Mouse (Mus musculus) neural tube, embryonic 14.5 days (tissue): ENCODE data around the gene Grip1. TPM values are rescaled to one million over a fixed set of nuclear protein-coding genes. Genes with fewer than 3 reads are reported as not detected.

Source experiments
- ATAC-seq: fragments of 200-750 bp; cut with Nextera tagmentation; 2 replicates; pipeline ENCODE4 v1.8.0; 2017; ENCODE audit warnings: low read depth, mild to moderate bottlenecking, moderate TSS enrichment, moderate library complexity
- H3K27ac ChIP-seq: fragments of 300-500 bp; sonication (generic); 2 replicates; pipeline ENCODE4 v1.5.1; 2014; ENCODE audit warnings: low read depth, mild to moderate bottlenecking, control low read depth, low read length, moderate library complexity, mixed read lengths
- H3K27me3 ChIP-seq: fragments of 300-500 bp; sonication (generic); 2 replicates; pipeline ENCODE4 v1.6.1; 2014; ENCODE audit warnings: low read length; ENCODE audit not compliant: control insufficient read depth, insufficient read depth
- H3K36me3 ChIP-seq: fragments of 300-500 bp; sonication (generic); 2 replicates; pipeline ENCODE4 v1.6.1; 2014; ENCODE audit warnings: low read length, mixed read lengths; ENCODE audit not compliant: control insufficient read depth, insufficient read depth
- H3K4me1 ChIP-seq: fragments of 300-500 bp; sonication (generic); 2 replicates; pipeline ENCODE4 v1.6.1; 2014; ENCODE audit warnings: low read length; ENCODE audit not compliant: control insufficient read depth, insufficient read depth
- H3K4me2 ChIP-seq: fragments of 300-500 bp; sonication (generic); 2 replicates; pipeline ENCODE4 v1.6.1; 2014; ENCODE audit warnings: mild to moderate bottlenecking, low read depth, low read length, control low read depth
- H3K4me3 ChIP-seq: fragments of 300-500 bp; sonication (generic); 2 replicates; pipeline ENCODE4 v1.5.1; 2014; ENCODE audit warnings: low read depth, low read length, control low read depth, mixed read lengths
- H3K9ac ChIP-seq: fragments of 300-500 bp; sonication (generic); replicated peaks from 2 replicates; pipeline ENCODE4 v1.6.1; 2014; ENCODE audit warnings: low read depth, mild to moderate bottlenecking, control low read depth, low read length, mixed read lengths
- H3K9me3 ChIP-seq: fragments of 300-500 bp; sonication (generic); 2 replicates; pipeline ENCODE4 v1.6.1; 2016; ENCODE audit warnings: low read length; ENCODE audit not compliant: control insufficient read depth
- whole genome bisulfite sequencing: fragments of 180-500 bp; shearing (Covaris S2); extraction: QIAGEN DNeasy Blood & Tissue Kit; methylation state at CpG from one replicate; pipeline ENCODE4 v1.1.7; 2014; 5-methylcytosine and 5-hydroxymethylcytosine counted together
- polyA plus RNA-seq: library from polyadenylated mRNA; unstranded; fragments of >200 nt; fragmentation: Nextera tagmentation; extraction: Ambion mirVana; gene quantifications from 2 replicates; pipeline ENCODE4 v1.2.1, GENCODE M21; 2014

Gene Grip1
- polyA plus RNA-seq, 1 experiment from 2014 or later = 27.0 TPM

DNA sequence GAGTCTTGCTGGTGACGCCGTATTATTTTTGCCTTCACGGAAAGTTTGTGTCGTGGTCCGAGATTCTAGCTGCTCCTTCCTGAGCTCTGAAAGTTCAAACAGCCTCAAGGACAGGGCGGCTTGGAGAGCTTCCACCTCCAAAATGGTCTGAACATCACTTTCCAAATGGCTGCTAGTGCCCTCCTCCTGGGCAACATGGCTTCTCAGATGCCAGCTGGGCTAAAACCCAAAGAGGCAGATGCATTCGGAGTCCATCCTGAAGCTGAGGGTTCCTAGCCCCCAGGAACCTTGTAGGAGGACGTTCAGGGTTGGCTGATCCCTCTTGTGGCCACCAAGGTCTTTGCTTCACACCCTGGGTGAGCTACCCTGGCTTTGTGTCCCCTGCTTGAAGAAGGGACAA lies 577.7 kb downstream of the Grip1 start:
- no peak overlapping the region for H3K27ac ChIP-seq
- no peaks in the 10 kb centered on the region for H3K27me3 ChIP-seq
- H3K9me3 ChIP-seq = no peaks in the 10 kb centered on the region
- no peak overlapping the region for H3K4me2 ChIP-seq
- H3K4me1 ChIP-seq = 0 out of 2 replicates have a peak, but pooled peaks cover 6% of the 10 kb centered on the region
- ATAC-seq = no peak
- WGBS = 91% methylated on average over 8 of the region's 8 CpGs
- H3K4me3 ChIP-seq = no peak overlapping the region
- no peaks in the 10 kb centered on the region for H3K36me3 ChIP-seq
- no peak overlapping the region for H3K9ac ChIP-seq

DNA sequence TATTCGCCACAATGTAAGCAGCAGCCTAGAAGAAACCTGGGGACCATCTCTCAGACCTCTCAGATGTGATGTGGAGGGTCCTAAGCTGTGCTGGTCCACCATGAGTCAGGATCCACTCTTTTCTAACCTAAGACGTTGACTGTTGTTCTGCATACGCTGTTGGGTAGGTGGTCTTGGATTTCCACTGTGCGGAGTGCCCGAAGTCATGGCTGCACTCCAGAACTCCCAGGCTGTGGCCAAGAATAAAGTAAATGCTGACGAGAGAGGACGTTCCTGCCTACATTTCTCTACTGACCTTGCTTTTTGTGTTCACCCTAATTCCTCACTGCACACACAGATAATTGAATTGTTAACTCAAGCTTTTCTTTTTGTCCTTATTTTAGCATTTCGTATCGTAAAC lies 580.2 kb downstream of the Grip1 start:
- H3K9me3 ChIP-seq = no peaks in the 10 kb centered on the region
- 0 out of 2 replicates have a peak, but pooled peaks cover 6% of the 10 kb centered on the region for H3K4me1 ChIP-seq
- H3K4me2 ChIP-seq = no peak overlapping the region
- 68% methylated on average over 9 of the region's 9 CpGs for WGBS
- H3K36me3 ChIP-seq = 0 out of 2 replicates have a peak, but pooled peaks cover 3% of the 10 kb centered on the region
- H3K27ac ChIP-seq = no peak overlapping the region
- no peak for ATAC-seq
- no peak overlapping the region for H3K9ac ChIP-seq
- no peak overlapping the region for H3K4me3 ChIP-seq
- no peaks in the 10 kb centered on the region for H3K27me3 ChIP-seq

DNA sequence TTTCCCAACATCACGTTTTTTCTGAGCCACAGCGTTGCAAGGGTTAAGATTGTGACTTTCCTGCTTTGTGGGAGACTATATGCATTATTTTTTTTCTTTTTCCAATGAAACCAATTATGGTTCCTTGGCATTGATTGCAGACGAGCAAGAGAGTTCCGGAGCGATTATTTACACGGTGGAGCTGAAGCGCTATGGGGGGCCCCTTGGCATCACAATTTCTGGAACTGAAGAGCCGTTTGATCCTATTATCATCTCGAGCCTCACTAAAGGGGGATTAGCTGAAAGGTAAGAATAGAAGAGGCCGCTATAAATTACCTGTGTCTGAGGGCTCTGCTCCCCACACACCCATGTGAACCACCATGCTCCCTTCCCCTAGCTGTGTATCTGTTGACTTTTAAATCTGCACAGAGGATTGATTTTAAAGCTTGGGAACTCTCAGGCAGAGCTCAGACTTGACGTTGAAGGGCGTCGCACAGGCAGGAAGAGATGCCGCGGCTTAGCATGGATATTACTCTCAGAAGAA lies 581.6 kb downstream of the Grip1 start:
- H3K4me1 ChIP-seq = 0 out of 2 replicates have a peak, but pooled peaks cover 6% of the 10 kb centered on the region
- H3K27ac ChIP-seq = no peak overlapping the region
- H3K36me3 ChIP-seq = 0 out of 2 replicates have a peak, but pooled peaks cover 3% of the 10 kb centered on the region
- no peak overlapping the region for H3K9ac ChIP-seq
- H3K27me3 ChIP-seq = no peaks in the 10 kb centered on the region
- ATAC-seq = no peak
- no peaks in the 10 kb centered on the region for H3K9me3 ChIP-seq
- 33% methylated on average over 15 of the region's 15 CpGs for WGBS
- H3K4me2 ChIP-seq = no peak overlapping the region
- H3K4me3 ChIP-seq = no peak overlapping the region

DNA sequence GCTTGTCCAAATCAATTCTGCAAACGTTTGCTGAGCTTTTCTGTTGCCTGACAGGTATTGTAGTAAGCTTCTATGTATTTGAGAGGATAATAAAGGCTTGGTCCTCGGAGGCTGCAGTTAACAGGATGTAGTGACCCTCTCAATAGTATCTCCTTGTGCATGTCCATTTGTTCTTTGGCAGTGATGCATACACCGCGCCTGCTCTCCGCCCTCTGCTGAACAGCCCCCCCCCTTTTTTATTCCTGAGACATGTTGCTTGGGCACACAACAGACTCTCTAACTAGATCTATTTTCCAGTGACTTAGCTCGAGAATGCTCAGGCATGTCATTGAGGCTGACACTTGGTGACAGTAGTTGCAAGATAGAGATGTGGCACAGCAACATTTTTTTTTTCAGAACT lies 582.2 kb downstream of the Grip1 start:
- Histone ChIP-seq H3K4me3 (no peak overlapping the region), H3K4me2 (no peak overlapping the region), H3K9me3 (no peaks in the 10 kb centered on the region), H3K36me3 (0 out of 2 replicates have a peak, but pooled peaks cover 3% of the 10 kb centered on the region), H3K27me3 (no peaks in the 10 kb centered on the region), H3K9ac (no peak overlapping the region), H3K27ac (no peak overlapping the region), H3K4me1 (0 out of 2 replicates have a peak, but pooled peaks cover 6% of the 10 kb centered on the region)
- 31% methylated on average over 6 of the region's 6 CpGs for WGBS
- no peak for ATAC-seq

DNA sequence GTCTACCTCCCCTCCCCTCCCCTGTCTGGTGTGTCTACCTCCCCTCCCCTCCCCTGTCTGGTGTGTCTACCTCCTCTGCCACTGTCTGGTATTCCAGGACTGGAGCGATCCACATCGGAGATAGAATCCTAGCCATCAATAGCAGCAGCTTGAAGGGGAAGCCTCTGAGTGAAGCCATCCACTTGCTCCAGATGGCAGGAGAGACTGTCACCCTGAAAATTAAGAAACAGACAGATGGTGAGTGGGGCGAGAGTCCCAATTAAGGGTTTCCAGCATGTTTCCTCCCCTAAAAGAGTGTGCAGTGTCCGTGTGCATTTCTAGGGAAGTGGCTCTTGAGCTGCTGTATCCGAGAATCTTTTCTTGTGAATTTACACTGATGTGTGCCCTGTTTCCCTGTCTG lies 584.6 kb downstream of the Grip1 start:
- no peak for ATAC-seq
- H3K36me3 ChIP-seq = 0 out of 2 replicates have a peak, but pooled peaks cover 3% of the 10 kb centered on the region
- no peak overlapping the region for H3K27ac ChIP-seq
- no peaks in the 10 kb centered on the region for H3K9me3 ChIP-seq
- 74% methylated on average over 5 of the region's 5 CpGs for WGBS
- H3K27me3 ChIP-seq = no peaks in the 10 kb centered on the region
- no peak overlapping the region for H3K4me3 ChIP-seq
- H3K4me1 ChIP-seq = 0 out of 2 replicates have a peak, but pooled peaks cover 6% of the 10 kb centered on the region
- H3K4me2 ChIP-seq = no peak overlapping the region
- H3K9ac ChIP-seq = no peak overlapping the region

DNA sequence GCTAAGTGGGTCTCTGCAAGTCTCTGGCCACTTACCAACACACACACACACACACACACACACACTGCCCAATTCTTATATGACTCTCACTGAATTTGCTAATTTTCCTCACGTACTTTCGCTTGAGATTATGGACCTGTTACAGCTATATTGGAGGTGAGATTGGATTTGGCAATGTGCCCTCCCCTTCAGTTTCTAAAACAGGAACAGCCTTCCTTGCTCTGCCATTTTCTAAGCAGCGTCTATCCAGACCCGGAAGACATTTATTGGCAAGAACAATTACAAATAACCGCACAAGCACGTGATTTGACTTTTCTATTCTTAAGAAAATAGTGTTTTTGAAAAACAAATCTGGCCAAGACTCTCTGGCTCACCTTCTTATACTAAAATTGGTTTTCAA lies 590.6 kb downstream of the Grip1 start:
- no peak overlapping the region for H3K9ac ChIP-seq
- H3K4me1 ChIP-seq = no peaks in the 10 kb centered on the region
- 71% methylated on average over 6 of the region's 6 CpGs for WGBS
- no peak for ATAC-seq
- H3K9me3 ChIP-seq = no peaks in the 10 kb centered on the region
- no peaks in the 10 kb centered on the region for H3K36me3 ChIP-seq
- H3K4me2 ChIP-seq = no peak overlapping the region
- H3K27ac ChIP-seq = no peak overlapping the region
- no peaks in the 10 kb centered on the region for H3K27me3 ChIP-seq
- H3K4me3 ChIP-seq = no peak overlapping the region

DNA sequence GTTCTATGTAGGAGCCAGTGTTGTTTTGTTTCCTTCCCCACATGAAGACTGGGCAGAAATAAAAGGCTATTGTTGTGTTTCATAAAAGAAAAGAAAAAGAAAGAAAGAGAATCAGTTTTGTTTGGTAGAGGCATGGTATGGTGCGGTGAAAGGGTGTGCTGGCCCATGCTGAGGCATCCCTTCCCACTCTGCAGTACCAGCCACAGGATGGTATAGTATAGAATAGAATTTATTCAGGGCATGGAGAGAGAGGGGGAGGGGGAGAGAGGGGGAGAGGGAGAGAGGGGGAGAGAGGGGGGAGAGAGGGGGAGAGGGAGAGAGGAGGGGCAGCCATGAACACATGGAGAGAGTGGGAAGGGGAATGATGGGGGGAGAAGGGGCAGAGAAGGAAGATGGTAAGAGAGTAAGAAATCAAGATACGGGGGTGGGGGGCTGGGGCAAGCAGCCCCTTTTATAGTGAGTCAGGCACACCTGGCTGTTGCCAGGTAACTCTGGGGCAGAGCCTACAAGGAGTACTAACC lies 591.1 kb downstream of the Grip1 start:
- Histone ChIP-seq H3K4me1 (no peaks in the 10 kb centered on the region), H3K4me2 (no peak overlapping the region)

DNA sequence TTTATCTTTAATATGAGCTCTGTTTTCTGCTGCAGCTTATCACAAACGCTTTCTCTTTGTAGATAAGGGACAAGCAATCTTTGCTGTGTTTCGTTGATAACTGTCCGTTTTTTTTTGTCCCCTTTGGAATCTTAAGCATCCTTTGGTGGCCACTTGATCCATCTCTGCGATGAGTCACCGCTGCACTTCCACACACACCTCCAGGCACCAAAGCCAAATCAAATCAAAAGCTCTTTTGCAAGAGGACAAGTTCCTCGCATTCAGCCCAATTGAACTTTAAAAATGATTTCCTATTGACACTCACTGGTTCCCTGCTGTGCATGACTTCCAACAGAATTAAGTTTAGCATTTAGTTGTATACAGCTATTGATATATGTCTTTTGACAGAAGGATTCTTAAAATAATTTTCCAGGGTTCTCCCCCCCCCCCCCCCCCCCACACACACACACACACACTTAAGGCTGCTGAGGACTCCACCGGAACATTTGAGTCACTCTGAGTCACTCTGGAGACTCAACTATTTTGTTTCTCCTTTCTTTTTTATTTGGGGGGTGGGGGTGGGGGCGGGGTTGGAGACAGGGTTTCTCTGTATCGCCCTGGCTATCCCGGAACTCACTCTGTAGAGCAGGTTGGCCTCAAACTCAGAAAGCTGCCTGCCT lies 607.1 kb downstream of the Grip1 start:
- no peak overlapping the region for H3K4me2 ChIP-seq
- H3K9me3 ChIP-seq = no peaks in the 10 kb centered on the region
- H3K27me3 ChIP-seq = no peaks in the 10 kb centered on the region
- no peaks in the 10 kb centered on the region for H3K36me3 ChIP-seq
- 89% methylated on average over 10 of the region's 10 CpGs for WGBS
- no peak overlapping the region for H3K4me3 ChIP-seq
- no peaks in the 10 kb centered on the region for H3K4me1 ChIP-seq
- H3K9ac ChIP-seq = no peak overlapping the region
- ATAC-seq = no peak
- H3K27ac ChIP-seq = no peak overlapping the region

More for the DNA sequence above, 591.1 kb downstream of the Grip1 start:
- Histone ChIP-seq H3K27me3 (no peaks in the 10 kb centered on the region), H3K27ac (no peak overlapping the region), H3K9ac (no peak overlapping the region), H3K4me3 (no peak overlapping the region), H3K36me3 (no peaks in the 10 kb centered on the region), H3K9me3 (no peaks in the 10 kb centered on the region)
- ATAC-seq = no peak
- WGBS = 48% methylated on average over 2 of the region's 2 CpGs
